19 mouse cellular contexts compared by ENCODE assay signal in genomic region chr12:106528521-106528920, GRCm38 (mm10).
DNase-seq lines count a peak whose midpoint lies in the region; ATAC-seq and TF ChIP-seq lines count a peak whose summit lies in the region.
"Had no signal": no experiment of that assay in that cellular context is flagged by ENCODE, and none has a peak within 500 bp of the region (broad histone marks: within the 10 kb centered on the region; RNA-seq: fewer than 3 reads in every experiment).

No protein-coding gene starts in this region.

- no peak overlapping the region for H3K27ac ChIP-seq in heart, embryonic 11.5 days (ENCODE audit: low read depth, low read length)
- H3K27ac ChIP-seq in midbrain, embryonic 12.5 days (replicated peaks): no peak overlapping the region
- no peak overlapping the region for H3K27ac ChIP-seq in midbrain, embryonic 16.5 days (ENCODE audit: low read length)
- peak overlapping the region; percentile 86 for H3K27ac ChIP-seq in forebrain, embryonic 14.5 days (ENCODE audit: low read depth, low read length)
- H3K27ac ChIP-seq in forebrain, postnatal 0 days (ENCODE audit: low read depth, low read length): peak overlapping the region; percentile 58; the same call in 1 of the 2 replicates
- H3K27ac ChIP-seq in intestine, embryonic 15.5 days: no peak overlapping the region
- H3K27ac ChIP-seq: hindbrain, embryonic 15.5 days; limb, embryonic 12.5 days had no signal

- peaks cover 14% of the 10 kb centered on the region for H3K27me3 ChIP-seq in heart, embryonic 11.5 days (ENCODE audit: control insufficient read depth, insufficient read depth, low read length)
- peaks cover 7% of the 10 kb centered on the region for H3K27me3 ChIP-seq in midbrain, embryonic 12.5 days
- H3K27me3 ChIP-seq in midbrain, embryonic 16.5 days (ENCODE audit: control insufficient read depth, insufficient read depth, low read depth, low read length): no peaks in the 10 kb centered on the region
- H3K27me3 ChIP-seq in forebrain, embryonic 14.5 days (replicated peaks; ENCODE audit: control insufficient read depth, insufficient read depth, low read length): no peaks in the 10 kb centered on the region
- no peaks in the 10 kb centered on the region for H3K27me3 ChIP-seq in forebrain, postnatal 0 days (ENCODE audit: insufficient read depth, low read length)
- H3K27me3 ChIP-seq in intestine, embryonic 15.5 days (replicated peaks): peaks cover 4% of the 10 kb centered on the region; the same call in 1 of the 2 replicates

- no peak for TF ChIP-seq CTCF in forebrain, postnatal 0 days (IDR thresholded peaks at IDR 0.05; ENCODE audit: low read depth)

- H3K36me3 ChIP-seq in heart, embryonic 11.5 days (ENCODE audit: control insufficient read depth, insufficient read depth, low read length): no peaks in the 10 kb centered on the region
- H3K36me3 ChIP-seq in midbrain, embryonic 12.5 days: no peaks in the 10 kb centered on the region
- H3K36me3 ChIP-seq in midbrain, embryonic 16.5 days (ENCODE audit: control insufficient read depth, insufficient read depth, low read length): no peaks in the 10 kb centered on the region
- no peaks in the 10 kb centered on the region for H3K36me3 ChIP-seq in forebrain, embryonic 14.5 days (ENCODE audit: control insufficient read depth, insufficient read depth, low read length)
- H3K36me3 ChIP-seq in forebrain, postnatal 0 days (ENCODE audit: insufficient read depth): no peaks in the 10 kb centered on the region
- no peaks in the 10 kb centered on the region for H3K36me3 ChIP-seq in intestine, embryonic 15.5 days
- H3K36me3 ChIP-seq: hindbrain, embryonic 15.5 days; limb, embryonic 12.5 days had no signal

- no peak overlapping the region for H3K4me3 ChIP-seq in heart, embryonic 11.5 days (ENCODE audit: low read depth, low read length)
- no peak overlapping the region for H3K4me3 ChIP-seq in midbrain, embryonic 12.5 days
- H3K4me3 ChIP-seq in midbrain, embryonic 16.5 days (ENCODE audit: low read depth, low read length): no peak overlapping the region
- H3K4me3 ChIP-seq in forebrain, embryonic 14.5 days (ENCODE audit: low read depth, low read length): no peak overlapping the region
- no peak overlapping the region for H3K4me3 ChIP-seq in forebrain, postnatal 0 days (ENCODE audit: low read depth, low read length)
- no peak overlapping the region for H3K4me3 ChIP-seq in intestine, embryonic 15.5 days (replicated peaks)
- H3K4me3 ChIP-seq: hindbrain, embryonic 15.5 days; limb, embryonic 12.5 days had no signal

- no peak for DNase-seq in heart, postnatal 4 days
- peak; percentile 85 for DNase-seq in forebrain, embryonic 14.5 days (ENCODE audit: low spot score)
- peak; percentile 64 for DNase-seq in forebrain, postnatal 0 days
- no peak for DNase-seq in layer of hippocampus, adult 18-20 months (ENCODE audit: low spot score in 2 of 2)
- DNase-seq: adrenal gland, adult 2 months; cerebellum, adult 8-10 months; heart, postnatal 14 days; kidney, postnatal 25 days; lung, adult 18-20 months; lung, postnatal 14 days; right cerebral cortex, adult 18-20 months had no signal

- H3K9me3 ChIP-seq in heart, embryonic 11.5 days (replicated peaks; ENCODE audit: control insufficient read depth, low read length): no peaks in the 10 kb centered on the region
- no peaks in the 10 kb centered on the region for H3K9me3 ChIP-seq in midbrain, embryonic 12.5 days
- no peaks in the 10 kb centered on the region for H3K9me3 ChIP-seq in midbrain, embryonic 16.5 days (replicated peaks; ENCODE audit: control insufficient read depth, low read length, poor library complexity, severe bottlenecking)
- H3K9me3 ChIP-seq in forebrain, embryonic 14.5 days (replicated peaks; ENCODE audit: control insufficient read depth, low read length): no peaks in the 10 kb centered on the region
- no peaks in the 10 kb centered on the region for H3K9me3 ChIP-seq in forebrain, postnatal 0 days (ENCODE audit: low read length)
- H3K9me3 ChIP-seq in intestine, embryonic 15.5 days: no peaks in the 10 kb centered on the region
- H3K9me3 ChIP-seq: hindbrain, embryonic 15.5 days; limb, embryonic 12.5 days had no signal

- H3K4me1 ChIP-seq in heart, embryonic 11.5 days (ENCODE audit: control insufficient read depth, insufficient read depth, low read length): peaks cover 8% of the 10 kb centered on the region
- H3K4me1 ChIP-seq in midbrain, embryonic 12.5 days: peaks cover 12% of the 10 kb centered on the region
- H3K4me1 ChIP-seq in midbrain, embryonic 16.5 days (ENCODE audit: control insufficient read depth, insufficient read depth, low read length): peaks cover 17% of the 10 kb centered on the region
- H3K4me1 ChIP-seq in forebrain, embryonic 14.5 days (ENCODE audit: control insufficient read depth, insufficient read depth, low read length): peaks cover 15% of the 10 kb centered on the region
- H3K4me1 ChIP-seq in forebrain, postnatal 0 days (ENCODE audit: insufficient read depth): no peaks in the 10 kb centered on the region
- 0 out of 2 replicates have a peak, but pooled peaks cover 4% of the 10 kb centered on the region for H3K4me1 ChIP-seq in intestine, embryonic 15.5 days (replicated peaks)

- 24% methylated on average over 10 of the region's 10 CpGs for WGBS in heart, embryonic 11.5 days (ENCODE audit: insufficient replicate concordance)
- WGBS in midbrain, embryonic 12.5 days: 46% methylated on average over 10 of the region's 10 CpGs
- WGBS in midbrain, embryonic 16.5 days: 26% methylated on average over 10 of the region's 10 CpGs
- 22% methylated on average over 10 of the region's 10 CpGs for WGBS in forebrain, embryonic 14.5 days
- WGBS in forebrain, postnatal 0 days: 16% methylated on average over 10 of the region's 10 CpGs
- 32% methylated on average over 10 of the region's 10 CpGs for WGBS in intestine, embryonic 15.5 days

- H3K9ac ChIP-seq in heart, embryonic 11.5 days (ENCODE audit: low read depth, low read length): no peak overlapping the region
- no peak overlapping the region for H3K9ac ChIP-seq in midbrain, embryonic 12.5 days (replicated peaks)
- H3K9ac ChIP-seq in midbrain, embryonic 16.5 days (ENCODE audit: low read depth, low read length): no peak overlapping the region
- H3K9ac ChIP-seq in forebrain, embryonic 14.5 days (ENCODE audit: low read length): no peak overlapping the region
- no peak overlapping the region for H3K9ac ChIP-seq in forebrain, postnatal 0 days
- no peak overlapping the region for H3K9ac ChIP-seq in intestine, embryonic 15.5 days
- H3K9ac ChIP-seq: hindbrain, embryonic 15.5 days; limb, embryonic 12.5 days had no signal

- peak overlapping the region; percentile 32 for H3K4me2 ChIP-seq in heart, embryonic 11.5 days
- H3K4me2 ChIP-seq in midbrain, embryonic 12.5 days (replicated peaks): 0 out of 2 replicates have a peak overlapping the region, but pooled peaks have one; percentile 41
- H3K4me2 ChIP-seq in midbrain, embryonic 16.5 days (ENCODE audit: low read length): no peak overlapping the region
- H3K4me2 ChIP-seq in forebrain, embryonic 14.5 days (ENCODE audit: low read length): peak overlapping the region; percentile 33; the same call in 1 of the 2 replicates
- no peak overlapping the region for H3K4me2 ChIP-seq in forebrain, postnatal 0 days (ENCODE audit: low read depth)
- H3K4me2 ChIP-seq in intestine, embryonic 15.5 days (replicated peaks): no peak overlapping the region
- H3K4me2 ChIP-seq: liver, embryonic 11.5 days had no signal

- no peak for ATAC-seq in heart, embryonic 11.5 days (replicated peaks; ENCODE audit: insufficient number of reproducible peaks, low FRiP score, low TSS enrichment)
- ATAC-seq in midbrain, embryonic 12.5 days (ENCODE audit: low FRiP score, low read depth): no peak
- ATAC-seq in midbrain, embryonic 16.5 days: no peak
- peak; percentile 65 for ATAC-seq in forebrain, embryonic 14.5 days
- ATAC-seq in forebrain, postnatal 0 days: peak; percentile 45; the same call in 1 of the 2 replicates
- ATAC-seq in intestine, embryonic 15.5 days: no peak
- ATAC-seq: intestine, postnatal 0 days had no signal

Comparison
In these comparisons a context has a peak if more than half of its experiments do, and no peak if none do; other contexts are left out.
1. H3K4me2 ChIP-seq: peak in heart, embryonic 11.5 days (single experiment), midbrain, embryonic 12.5 days (single experiment) and forebrain, embryonic 14.5 days (single experiment); none in midbrain, embryonic 16.5 days (single experiment), forebrain, postnatal 0 days (single experiment) and intestine, embryonic 15.5 days (single experiment).
2. ATAC-seq: peak in forebrain, embryonic 14.5 days (single experiment) and forebrain, postnatal 0 days (single experiment); none in heart, embryonic 11.5 days (single experiment), midbrain, embryonic 12.5 days (single experiment), midbrain, embryonic 16.5 days (single experiment) and intestine, embryonic 15.5 days (single experiment).
3. H3K27ac ChIP-seq: peak in forebrain, embryonic 14.5 days (single experiment) and forebrain, postnatal 0 days (single experiment); none in heart, embryonic 11.5 days (single experiment), midbrain, embryonic 12.5 days (single experiment), midbrain, embryonic 16.5 days (single experiment) and intestine, embryonic 15.5 days (single experiment).
4. DNase-seq: peak in forebrain, embryonic 14.5 days (single experiment) and forebrain, postnatal 0 days (single experiment); none in heart, postnatal 4 days (single experiment) and layer of hippocampus, adult 18-20 months (0 of 2).